Mouse (Mus musculus): ENCODE measurements around the gene Krt33a.

The Krt33a gene

DNA sequence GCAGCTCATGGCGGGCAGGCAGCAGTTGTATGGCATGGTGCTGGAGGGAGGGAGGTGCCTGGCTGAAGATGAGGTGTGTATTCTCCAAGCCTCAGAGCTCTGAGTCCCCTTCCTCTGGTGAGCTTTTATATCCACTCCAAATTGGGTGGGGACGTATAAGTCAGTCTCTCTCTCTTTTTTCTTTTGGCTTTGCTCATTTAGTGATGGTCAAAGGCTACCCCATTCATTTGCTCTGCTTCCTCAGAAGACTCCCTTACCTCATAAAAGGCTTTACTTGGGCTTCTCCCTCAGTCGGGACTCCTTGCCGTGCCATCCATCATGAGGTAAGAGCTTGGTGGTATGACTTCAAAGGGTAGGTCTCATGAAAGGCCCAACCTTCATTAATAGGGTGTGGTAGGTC, at the start of gene Krt33a:
TSS of gene Krt33a (minus strand) at position 101 of the 400 bp plus-strand sequence.
- DNase-seq (ENCODE audit: low read depth) = no peak

DNA sequence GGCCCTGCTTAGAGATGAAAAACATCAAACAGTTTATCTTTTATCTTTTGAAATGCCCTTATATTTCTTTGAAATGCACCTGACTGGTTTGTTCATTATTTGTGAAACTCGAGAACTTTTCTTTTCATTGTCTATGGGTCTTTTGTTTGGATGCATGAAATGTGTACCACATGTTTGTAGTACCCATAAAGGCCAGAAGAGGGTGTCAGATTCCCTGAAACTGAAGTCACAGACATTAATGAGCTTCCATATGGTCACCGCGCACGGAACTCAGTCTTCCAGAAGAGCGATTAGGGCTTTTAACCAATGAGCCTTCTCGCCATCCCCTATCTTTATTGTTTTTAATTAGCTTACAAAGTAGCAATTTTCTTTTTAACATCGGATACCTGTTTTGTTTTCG, 42.9 kb upstream of the Krt33a start:
- DNase-seq (ENCODE audit: low read depth) = peak; percentile 13

DNA sequence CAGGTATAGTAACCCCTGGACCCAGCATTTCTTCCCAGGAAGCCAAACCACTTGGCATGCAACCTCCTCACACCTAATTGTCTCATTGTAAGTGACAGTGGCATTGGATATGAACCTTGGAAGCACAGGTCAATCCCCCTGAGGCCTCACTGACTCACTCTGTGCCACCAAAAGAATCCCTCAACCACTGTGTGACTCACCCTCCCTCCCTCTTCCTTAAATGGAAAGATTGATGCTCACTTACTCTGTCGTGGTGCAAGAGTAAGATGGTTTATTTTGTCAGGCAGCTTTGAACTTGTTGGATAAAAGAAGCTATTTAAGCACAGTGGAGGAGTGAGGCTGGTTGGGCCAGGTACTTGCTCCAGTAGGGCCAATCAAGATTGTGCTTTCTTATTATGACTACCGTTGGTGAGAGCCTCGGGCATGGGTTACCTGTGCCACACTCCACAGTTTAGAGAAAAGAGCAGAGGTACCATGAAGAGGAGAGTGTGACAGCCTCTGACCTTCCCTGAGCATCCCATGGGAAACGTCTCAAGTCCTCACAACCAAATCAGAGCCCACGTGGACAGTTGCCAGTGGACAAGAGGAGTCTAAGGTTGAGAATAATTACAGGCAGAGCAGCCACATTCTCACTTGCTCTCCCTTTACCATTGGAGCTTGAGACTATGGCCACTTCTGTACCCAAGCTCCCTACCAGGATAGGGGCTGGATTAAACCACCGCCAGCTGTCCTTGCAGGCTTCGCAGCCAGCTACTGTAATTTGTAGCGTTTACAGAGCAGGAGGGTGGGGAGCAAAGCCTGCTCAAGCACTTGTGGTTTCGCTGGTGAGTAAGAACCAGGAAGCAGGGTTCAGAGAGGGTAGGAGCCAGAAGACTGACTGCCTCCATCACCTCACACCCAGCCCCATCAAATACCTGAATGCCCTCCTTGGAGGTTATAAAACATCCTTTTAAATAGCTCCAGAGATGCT, 40.0 kb upstream of the Krt33a start:
- peak; percentile 63 for DNase-seq (ENCODE audit: low read depth)

DNA sequence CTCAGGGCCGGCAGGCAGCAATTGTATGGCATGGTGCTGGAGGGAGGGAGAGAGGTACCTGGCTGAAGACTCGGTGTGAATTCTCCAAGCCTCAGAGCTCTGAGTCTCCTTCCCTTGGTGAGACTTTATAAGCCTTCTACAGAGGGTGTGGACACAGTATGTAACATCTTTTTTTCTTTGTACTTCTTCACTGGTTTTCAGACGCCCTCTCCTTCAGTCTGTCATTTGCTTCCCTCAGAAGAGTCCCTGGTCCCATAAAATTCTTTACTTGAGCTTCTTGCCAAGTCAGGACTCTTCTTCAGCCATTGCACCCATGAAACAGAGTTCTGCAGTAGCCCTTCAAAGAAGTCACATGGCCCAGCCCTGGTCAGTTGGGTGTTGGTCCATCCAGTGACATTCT, 34.4 kb upstream of the Krt33a start, which contains the start of gene Krt31:
TSS of gene Krt31 (minus strand) at position 101 of the 400 bp plus-strand sequence.
- DNase-seq (ENCODE audit: low read depth) = no peak

DNA sequence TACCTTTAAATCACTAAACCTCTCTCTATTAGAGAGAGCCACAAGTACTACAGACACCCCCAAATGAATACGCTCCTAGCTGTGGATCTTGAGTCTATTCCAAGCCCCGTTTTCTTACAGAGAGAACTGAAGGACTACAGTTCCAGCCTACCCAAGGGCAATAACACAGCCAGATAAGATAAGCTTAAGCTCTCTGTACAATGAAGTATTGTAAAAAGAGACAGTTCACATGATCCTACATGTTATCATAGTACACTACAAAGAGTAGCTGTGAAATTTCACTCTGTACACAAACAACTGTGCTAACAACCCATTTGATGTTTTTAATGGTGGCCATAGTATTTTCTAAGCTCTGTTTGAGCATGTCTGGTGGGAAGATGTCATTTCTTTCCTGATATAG, 31.2 kb upstream of the Krt33a start:
- no peak for DNase-seq (ENCODE audit: low read depth)

DNA sequence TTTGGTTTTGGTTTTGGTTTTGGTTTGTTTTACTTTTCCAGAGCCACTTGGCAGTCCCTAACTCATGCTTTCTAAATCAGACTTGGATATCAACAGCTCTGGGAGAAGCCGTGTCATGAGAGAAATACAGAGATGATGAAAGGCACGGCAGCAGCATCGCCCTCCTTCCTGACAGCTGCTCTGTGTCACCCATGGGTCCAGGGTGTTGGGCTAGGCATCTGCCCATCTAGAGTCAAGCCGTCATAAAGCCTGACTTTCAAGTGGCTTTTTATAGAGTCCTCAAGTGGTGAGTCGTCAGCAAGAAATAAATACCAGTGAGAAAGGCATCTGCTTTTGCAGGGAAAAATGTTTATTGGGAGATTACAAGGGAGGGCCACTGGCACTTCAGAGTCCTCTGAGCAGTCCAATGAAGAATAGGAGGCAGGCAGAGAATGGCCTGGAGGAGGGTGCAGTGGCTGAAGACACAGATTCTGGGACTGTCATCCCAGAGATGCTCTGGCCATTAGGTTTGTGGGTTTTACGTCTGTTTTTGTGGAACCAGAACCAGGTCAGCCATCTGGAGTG, 30.4 kb upstream of the Krt33a start:
- DNase-seq (ENCODE audit: low read depth) = no peak

DNA sequence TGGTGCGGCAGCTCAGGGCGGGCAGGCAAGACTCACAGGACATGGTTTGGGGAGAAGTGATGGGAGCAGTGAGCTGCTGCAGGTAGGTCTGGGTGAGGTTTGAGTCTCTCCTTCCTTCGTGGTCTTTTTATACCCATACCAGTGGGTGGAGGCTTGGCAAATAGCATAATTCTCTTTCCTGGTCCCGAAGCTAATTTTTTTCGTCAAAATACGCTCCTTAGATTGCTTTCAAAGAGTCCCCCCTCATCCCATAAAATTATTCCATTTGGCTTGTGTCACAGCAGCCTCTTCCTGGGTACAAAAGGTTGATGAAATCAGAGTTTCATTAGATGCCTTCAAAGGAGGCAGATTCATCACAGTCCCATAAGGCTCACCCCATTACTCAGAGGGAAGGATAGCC, 25.4 kb upstream of the Krt33a start, which contains the start of gene Krt34:
TSS of gene Krt34 (minus strand) at position 101 of the 400 bp plus-strand sequence.
- no peak for DNase-seq (ENCODE audit: low read depth)

DNA sequence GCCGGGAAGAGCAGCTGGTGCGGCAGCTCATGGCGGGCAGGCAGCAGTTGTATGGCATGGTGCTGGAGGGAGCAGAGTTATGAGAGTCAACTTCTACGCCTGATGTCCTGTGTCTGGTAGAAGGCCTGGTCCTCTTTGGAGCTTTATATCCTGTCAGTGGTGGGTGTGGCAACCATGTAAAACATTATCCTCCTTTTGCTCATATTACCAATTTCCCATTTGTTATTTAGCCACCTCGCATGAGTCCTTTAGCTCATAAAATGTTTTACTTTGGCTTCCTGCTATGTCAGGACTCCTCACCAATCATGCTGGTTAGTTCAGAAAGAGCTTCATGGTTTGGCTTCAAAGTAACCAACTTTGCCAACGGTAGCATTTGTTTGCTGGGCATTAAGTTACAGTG, 13.8 kb upstream of the Krt33a start, which contains the start of gene Krt33b:
TSS of gene Krt33b (minus strand) at position 101 of the 400 bp plus-strand sequence.
- DNase-seq (ENCODE audit: low read depth) = no peak

DNA sequence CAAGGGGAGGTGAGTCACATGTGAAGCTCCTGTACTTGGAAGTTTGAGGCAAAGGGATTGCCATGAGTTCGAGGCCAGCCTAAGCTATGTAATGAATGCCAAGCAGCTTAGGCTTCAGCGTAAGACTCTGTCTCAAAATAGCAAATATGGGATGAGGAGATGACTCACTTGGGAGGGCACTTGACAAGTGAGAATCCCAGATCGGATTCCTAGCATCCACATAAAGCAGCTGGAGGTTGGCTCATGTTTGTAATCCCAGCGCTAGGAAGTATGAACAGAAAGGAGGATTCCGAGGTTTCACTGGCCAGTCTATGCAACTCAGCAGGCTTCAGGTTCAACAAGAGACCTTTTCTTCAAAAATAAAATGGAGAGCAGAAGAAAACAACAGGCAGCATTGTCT, 5.4 kb upstream of the Krt33a start:
- DNase-seq (ENCODE audit: low read depth) = peak; percentile 6

DNA sequence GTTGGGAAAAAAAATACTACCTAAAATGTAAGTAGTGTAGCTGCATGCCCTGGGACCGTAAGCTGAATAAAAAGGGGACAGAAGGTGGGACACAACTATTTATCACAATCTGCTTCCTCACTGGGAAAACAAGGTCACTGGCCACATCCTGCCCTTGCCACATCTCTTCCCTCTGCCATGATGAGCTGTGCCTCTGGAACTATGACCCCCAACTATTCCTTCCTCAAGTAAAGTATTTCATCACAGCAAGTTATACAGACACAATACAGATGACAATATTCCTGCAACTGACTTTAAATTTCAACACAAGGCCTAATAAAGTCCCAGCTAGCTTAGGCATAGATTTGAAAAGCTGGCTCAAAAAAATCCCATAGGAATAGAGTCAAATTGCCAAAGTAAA, 3.5 kb upstream of the Krt33a start:
- no peak for DNase-seq (ENCODE audit: low read depth)

DNA sequence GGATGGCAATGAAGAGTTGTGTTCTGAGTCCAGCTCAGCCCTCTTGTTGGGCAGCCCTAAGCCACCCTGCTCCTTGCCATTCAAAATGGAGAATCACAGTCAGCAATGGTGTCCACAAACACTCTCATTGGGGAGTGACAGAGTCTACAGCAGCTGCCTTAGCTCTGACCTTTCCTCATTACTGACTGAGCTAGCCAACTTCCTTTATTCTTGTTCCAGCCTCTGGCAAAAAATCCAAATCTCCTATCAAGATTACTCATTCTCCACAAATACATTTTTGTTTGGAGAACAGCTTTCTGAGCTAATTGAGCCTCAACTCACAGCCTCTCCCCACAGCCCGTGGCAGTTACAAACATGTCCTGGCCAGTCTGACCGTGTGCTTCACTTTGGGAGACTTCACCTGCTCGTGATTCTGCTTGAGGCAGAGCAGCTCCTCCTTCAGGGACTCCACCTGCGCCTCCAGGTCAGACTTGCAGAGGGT, 2.3 kb downstream of the Krt33a start:
- no peak for DNase-seq (ENCODE audit: low read depth)

DNA sequence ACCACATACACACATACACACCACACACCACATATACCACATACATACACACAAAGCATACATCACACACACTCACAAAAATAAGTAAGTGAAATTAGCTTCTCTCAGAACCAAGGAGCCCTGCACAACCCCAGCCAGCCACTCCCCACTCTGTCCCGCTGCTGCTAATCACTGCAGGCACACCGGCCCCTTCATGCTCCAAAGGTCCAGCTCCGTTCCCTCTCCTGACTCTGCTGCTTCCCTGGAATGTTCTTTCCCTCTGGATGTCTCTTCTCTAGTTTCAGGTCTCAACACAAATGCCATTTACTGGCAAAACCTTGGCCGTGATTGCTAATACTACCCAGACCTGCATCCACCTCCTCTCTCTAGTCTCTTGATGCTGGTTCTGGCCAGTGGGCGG, 5.3 kb downstream of the Krt33a start:
- DNase-seq (ENCODE audit: low read depth) = no peak

DNA sequence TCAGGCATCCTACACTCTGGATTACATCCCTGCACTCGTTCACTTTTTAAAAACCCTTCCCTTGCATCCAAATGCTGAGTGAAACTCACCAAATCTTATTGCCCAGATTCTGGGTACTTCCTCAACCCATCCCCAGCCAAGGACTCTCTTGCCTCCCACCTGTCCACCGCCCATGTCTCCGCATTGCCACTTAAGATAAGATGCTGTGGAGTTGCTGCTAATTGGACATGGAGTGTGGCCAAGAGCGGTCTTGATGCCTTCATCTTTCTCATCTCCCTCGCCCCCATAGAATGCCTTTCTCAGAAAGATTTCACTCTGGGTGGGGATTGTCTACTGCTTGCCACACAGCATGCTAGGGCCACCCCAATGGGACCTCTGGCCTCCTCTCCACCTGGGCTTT, 7.7 kb downstream of the Krt33a start:
- DNase-seq (ENCODE audit: low read depth) = no peak

DNA sequence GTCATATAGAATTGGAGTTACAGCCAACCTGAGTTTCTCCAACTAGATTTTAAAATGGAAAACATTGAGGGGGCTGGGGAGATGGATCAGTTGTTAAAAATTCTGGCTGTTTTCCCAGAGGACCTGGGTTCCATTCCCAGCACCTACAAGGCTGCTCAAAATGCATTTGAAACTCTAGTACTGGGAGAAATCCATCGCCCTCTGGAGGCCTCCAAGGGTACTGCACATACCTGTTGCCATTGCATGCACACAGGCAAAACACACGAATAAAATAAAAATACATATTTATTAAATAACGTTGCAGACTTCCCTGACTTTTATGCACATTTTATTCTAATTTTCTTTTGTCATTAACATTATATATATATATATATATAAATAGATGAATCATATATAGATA, 9.4 kb downstream of the Krt33a start:
- peak; percentile 11 for DNase-seq (ENCODE audit: low read depth)

DNA sequence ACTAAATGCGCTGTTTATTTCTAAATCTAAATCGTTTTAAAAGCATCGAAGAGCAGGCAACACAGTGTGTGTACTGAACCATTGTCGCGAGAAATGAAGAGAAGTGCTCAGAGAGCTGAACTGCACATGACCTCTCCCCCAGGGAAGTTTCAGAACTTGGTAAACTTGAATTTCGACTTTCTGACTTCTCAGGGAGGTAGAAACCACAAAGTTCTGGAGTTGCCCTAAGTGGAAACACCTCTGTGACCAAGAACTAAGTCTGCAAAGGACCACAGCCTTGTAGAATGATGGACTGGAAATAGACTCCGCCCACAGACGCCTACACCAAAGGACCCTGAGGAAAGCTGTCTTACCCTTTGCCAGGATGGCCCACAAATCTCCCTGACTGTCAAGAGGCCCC, 10.1 kb downstream of the Krt33a start:
- no peak for DNase-seq (ENCODE audit: low read depth)

DNA sequence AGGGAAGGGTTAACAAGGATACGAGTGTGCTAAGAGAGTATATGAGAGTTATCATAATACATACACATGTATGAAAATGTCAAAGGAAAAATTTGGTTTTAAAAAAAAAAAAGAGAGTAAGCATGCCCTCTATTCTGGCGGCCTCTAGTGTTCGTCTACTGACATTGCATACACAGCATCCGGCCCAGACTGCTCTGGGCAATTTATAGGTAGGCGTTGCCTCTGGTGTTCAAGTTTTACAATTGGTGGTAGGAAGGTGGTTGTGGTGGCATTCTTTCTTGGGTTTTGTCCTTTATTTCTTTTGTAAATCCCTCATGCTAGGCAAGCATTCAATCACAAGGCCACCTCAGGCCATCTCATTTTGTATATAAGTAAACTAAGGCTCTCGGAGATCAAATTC, 11.2 kb downstream of the Krt33a start:
- peak; percentile 81 for DNase-seq (ENCODE audit: low read depth)

DNA sequence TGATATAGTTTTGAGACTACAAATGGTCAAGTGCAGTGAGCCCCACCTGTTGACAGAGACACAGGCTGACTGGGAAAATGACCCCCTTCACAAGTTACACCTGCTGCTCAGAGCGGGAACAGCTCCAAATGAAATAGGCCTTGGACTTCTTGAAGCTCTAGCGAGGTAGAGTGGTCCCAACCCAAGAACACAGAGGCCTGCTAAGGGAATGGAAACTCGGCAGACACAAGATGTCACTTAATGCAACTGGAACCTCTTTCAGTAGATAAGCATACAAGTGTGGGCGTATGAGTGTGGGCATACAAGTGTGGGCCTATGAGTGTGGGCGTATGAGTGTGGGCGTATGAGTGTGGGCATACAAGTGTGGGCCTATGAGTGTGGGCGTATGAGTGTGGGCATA, 16.9 kb downstream of the Krt33a start:
- DNase-seq (ENCODE audit: low read depth) = no peak

DNA sequence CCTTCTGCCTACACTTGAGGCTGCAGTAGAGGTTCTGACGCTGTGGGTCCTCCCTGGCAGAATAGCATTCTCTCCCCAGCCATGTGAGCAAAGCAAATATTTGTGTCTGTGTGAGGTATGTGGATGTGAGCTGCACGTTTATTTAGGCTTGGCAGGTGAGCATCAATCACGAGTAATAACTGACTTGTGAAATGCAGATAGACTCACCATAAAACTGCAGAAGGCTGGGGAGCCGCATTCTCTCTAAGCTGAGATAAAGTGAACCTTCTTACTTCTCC, 21.7 kb downstream of the Krt33a start:
- DNase-seq (ENCODE audit: low read depth) = no peak

DNA sequence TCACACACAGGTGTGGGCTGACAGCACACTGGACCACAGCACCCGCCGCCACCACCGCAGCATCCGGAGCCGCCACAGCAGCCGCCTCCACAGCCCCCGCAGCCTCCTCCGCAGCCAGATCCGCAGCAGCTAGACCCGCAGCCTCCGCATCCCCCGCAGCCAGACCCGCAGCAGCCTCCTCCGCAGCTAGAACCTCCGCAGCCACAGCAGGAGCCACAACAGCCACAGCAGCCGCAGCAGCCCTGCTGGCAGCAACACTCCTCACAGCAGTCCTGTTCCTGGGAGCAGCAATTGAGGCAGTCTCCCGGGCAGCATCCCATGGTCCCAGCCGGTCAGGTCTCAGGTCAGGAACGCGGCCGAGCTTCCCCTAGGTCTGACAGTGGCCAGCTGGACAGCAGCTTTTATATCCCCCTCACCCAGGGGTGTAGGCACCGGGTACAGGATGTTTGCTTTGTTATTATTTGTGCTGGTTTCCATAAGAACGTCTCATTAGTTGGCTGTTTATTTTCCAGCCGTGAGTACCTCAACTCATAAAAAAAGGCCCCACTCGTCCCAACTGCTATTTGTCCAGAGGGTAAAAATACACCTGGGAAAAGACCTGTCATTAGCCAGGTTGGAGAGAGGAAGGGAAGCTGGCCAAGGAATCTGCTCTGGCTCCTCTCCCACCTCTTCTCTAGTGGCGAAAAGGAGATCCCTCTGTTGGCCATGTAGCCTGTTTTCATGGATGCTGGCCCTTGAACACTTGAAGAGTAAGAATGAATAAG, 22.2 kb downstream of the Krt33a start, which contains the start of gene Krtap17-1:
TSS of gene Krtap17-1 (minus strand) at position 375 of the 764 bp plus-strand sequence.
- no peak for DNase-seq (ENCODE audit: low read depth)

DNA sequence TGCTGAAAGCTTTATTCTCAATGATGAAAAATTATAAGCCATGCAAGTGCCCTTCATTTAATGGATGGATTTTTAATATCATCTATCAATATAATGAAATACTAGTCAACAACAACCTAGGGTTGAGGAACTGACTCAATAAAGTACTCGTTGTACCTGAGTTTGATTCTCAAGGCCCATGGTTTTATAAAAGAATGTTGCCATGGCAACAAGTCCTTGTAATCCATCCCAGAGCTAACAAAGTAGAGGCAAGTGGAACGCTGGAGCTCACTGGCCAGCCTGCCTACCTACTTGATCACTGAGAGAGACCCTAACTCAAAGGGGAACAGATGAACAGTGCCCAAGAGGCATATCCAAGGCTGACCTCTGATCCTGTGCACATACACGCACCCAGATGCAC, 25.4 kb downstream of the Krt33a start:
- DNase-seq (ENCODE audit: low read depth) = no peak

DNA sequence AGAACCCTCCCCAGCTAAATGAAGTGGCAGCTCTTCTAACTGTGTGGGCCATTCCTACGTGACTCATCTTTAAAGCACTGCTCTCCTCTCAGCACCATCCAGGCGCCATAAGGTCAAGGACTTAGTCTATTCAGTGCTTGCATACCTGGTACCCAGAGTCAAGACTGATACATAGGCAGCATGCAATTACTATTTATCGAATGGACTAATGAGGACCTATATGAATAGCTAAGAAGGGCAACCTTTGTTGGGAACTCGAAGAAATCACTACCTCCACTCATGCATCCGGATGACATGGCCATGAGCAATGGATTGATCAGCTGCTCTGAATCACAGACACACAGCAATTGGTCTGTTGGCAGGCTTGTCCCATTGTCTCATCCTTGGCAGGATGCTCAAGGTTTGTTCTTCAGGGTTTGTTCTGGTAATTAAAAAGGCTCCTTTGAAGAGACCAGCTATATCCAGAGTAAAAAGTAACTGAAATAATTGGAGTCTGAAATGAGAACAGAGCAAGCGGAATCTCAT, 26.1 kb downstream of the Krt33a start:
- DNase-seq (ENCODE audit: low read depth) = no peak

DNA sequence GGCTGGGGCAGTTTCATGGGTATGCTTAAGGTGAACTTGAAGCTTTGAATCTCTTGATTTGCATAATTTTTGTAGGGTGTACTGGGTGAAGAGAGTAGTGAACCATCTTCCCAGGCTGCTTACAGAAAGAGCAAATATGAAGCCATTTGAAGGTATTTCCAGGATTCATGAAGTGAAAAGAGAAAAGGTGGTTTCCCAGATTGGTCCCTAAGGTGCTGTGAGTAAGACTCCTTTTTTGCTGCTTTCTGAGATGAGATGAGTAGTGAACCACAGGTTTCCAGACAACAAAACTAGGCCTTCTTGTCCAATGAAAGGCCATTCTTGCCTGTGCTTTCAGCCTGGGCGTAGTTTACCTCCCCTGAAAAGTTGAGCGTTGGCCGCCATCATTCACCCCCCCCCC, 27.5 kb downstream of the Krt33a start:
- DNase-seq (ENCODE audit: low read depth) = no peak
